Mouse (Mus musculus) frontal cortex, adult (tissue): ENCODE measurements around the gene Gm20388.

ENCODE experiments used
- ATAC-seq: cut with Nextera tagmentation; 2 replicates; pipeline ENCODE4 v1.9.2; 2017; ENCODE audit warnings: mild to moderate bottlenecking, moderate library complexity, mixed read lengths; ENCODE audit not compliant: low TSS enrichment

Gene Gm20388

DNA sequence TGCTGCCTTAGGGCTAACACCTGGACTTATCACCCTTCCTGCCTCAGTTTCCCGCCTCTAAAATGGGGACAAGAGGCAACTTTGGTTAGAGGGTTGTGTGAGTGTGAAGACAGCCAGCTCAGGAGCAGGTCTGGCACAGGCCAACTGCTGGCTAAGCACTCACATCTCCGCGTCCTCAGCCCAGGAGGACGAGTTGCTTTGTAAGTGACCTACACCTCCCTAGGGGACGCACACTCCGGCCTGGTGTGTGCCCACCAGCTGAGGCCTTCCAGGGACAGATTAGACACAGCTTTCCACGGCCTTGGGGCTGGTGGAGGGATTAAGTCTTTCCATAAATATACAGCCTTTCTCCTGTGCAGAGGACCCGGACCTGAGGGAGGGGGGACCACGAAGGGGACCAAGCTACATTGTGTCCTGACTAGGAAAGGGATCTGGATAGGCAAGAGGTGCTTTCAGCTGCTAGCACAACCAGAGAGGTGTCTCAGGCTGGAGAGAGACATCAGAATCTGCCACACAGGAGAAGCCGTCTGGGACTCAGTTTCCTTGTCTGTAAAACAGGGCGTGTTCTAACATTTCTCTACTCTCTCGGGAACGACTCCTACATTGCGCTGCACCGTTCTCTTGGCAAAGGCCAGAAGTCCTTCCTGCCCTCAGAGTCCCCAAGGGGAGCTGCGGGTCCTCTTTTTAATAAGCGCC lies 722.5 kb downstream of the Gm20388 start:
- no peak for ATAC-seq

DNA sequence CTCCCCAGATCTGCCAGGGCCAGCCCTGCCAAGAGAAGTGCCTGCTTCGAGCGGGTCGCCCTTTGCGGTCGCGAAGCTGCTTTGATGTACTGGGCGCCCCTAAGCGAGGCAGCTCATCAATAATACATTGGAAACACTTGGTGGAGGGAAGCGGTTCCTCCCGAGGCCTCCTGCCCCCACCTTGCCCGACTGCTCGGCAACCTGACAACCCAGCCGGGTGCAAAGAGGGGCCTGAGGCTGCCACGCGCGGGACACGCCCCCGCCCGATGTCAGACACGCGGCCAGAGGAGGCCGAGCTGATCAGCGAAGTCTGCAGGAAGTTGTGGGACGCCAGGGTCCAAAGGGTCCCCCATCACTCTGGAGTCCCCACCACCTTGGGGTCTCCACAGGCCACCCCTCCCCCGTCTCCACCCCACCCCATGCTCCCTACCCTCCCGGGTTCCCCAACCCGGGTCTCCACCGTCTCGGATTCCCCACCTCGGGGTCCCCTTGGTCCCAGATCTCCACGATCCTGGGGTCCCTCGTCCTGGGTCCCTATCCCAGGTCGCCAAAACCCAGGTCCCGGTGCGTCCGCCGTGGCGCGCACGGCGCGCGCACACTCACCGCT lies 723.1 kb downstream of the Gm20388 start:
- ATAC-seq, result no peak

DNA sequence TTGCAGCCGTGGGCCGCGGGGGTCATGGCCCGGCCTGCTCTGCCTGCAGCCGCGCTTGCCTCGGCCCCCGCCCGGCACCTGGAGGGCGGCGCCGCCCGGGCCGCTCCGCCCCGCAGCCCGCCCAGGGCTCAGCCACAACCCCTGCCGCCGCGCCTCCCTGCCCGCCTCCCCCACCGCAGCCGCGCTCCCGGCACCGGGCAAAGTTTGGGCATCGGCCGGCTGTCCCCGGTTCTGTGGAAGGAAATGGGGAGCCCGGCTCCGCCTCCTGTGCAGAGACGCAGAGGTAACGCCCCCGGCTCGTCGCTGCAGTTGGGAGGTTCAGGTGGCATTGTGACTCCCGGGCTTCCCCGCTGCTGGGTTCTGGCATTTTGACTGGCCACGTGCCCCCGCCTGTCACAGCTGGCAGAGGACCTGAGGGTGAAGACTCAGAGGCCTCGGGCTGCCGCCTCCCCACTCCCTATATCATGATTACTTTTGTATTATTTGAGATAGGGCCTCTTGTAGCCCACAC lies 723.7 kb downstream of the Gm20388 start:
- peak; percentile 76 for ATAC-seq

DNA sequence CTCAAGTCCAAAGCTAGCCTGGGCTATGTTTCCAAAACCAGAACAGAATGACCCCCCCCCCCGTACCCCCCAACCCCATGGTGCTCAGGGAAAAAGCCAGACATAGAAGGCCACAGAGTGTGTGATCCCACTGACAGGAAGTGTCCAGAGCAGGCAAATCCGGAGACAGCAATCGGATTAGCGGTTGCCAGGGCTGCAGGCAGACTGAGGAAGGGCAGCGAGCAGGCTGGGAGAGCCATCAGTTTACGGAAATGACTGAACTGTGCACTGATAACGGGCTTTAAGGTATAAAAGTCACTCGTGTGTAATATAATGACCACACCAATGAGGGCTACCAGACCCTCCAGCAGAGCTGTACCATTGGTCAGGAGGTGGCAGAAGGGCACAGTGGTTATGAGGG lies 730.6 kb downstream of the Gm20388 start:
- no peak for ATAC-seq

DNA sequence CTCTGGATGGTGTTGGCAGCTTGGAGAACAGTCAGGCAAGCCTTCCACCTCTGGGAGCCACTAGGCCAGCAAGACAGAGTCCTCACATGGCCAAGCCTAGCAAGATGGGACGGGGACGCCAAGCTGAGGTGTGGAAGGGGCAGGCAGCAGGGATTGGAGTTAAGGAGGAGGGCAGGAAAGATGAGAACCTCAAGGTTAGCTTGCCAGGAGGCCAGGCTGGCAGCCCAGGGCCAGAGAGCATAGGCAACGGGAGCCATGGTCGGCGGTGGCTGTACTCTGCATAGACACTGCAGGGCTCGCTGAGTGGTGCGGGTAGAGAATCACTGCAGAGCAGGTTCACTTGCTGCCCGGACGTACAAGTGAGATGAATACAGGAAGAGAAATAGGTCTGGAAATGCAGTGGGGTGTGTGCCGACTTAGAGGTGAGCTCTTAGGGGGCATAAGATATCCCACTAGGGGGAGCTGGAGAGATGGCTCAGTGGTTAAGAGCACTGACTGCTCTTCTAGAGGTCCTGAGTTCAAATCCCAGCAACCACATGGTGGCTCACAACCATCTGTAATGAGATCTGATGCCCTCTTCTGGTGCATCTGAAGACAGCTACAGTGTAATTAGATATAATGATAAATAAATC lies 731.5 kb downstream of the Gm20388 start:
- no peak for ATAC-seq

DNA sequence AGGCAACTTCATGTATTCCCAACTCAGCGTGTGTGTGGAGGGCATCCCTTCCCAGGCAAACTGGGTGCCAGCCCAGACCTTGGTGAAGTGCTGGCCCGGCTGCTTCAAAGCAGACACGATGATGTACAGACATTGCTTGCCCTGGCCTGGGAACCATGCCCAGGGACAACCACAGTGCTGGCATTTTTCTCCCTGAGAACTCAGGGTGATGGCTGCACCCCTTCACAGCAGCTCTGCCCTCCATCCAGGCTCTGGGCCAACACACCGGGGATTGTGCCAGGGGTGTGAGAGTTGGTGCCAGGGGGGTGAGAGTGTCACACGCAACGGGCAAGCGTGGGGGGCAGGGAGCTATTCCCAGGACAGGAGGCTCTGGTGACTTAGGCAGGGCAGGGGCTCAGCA lies 734.0 kb downstream of the Gm20388 start:
- ATAC-seq, result peak; percentile 60

DNA sequence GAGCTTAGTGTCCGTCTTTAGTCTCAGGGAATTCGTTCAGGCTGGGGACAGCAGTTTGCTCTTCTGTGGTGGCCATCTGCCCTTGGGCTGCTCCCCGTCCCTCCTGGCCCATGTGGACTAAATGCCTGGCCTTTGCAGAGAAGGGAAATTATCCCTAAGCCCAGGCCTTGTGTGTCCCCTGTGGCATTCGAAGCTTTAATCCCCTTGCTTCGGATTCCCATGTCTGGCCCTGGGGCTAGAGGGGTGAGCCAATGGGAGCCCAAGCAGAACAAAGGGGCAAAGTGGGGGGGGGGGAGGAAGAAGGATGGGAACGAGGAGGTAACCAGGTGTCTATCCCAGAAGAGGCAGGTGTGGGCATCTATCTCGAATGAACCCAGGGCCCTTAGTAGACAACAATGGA lies 736.9 kb downstream of the Gm20388 start, which contains the start of gene 1190005I06Rik:
1190005I06Rik (minus strand) TSS at position 101 of the 400 bp plus-strand sequence.
- no peak for ATAC-seq

DNA sequence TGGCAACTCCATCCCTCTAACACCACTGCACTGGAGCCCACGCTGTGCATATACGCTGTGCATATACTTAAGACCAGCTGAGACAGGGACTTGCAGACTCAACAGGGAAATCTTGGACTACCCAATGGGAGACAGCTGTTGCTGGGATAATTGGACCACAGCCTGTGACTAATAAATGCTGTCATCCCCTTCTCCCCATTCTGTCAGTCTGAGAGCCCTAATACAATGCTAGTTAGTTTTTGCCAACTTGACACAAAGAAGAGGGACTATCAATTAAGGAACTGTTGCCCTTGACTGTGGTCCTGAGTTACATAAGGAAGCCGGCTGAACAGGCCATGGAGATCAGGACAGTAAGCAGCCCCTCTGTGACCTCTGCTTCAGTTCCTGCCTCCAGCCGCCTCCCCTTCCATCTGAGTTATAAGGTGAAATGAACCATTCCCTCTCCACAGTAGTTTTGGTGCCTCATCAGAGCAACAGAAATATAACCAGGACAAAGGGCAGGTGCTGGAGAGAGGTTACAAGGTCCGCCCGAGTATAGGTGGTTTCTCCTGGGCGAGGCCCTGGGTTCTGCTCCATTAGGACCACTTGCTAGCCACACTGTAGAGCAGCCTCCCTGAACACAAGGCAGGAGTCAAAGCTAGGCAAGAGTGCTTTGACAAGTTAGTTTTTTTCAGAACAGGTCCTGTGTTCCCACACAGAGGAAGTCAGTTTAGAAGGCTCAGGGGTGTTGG lies 745.8 kb downstream of the Gm20388 start:
- ATAC-seq, result no peak

DNA sequence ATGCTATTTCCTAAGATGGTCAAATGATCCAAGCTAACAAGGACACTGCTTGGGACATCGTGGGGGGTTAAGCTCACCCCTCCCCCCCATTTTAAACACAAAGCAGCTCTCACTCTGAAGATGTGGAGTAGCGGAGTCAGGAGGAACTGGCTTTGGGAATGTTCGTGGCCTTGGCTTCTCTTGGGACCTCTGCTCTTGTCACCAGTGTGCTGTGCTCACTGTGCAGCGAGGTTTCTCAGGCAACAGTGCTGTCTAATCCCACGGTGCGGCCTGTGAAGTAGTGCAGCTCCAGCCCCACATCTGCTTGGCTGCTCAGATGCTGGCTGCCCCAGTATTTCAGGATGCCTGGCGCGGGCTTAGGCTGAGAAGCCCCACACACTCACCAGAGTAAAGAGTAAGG lies 746.8 kb downstream of the Gm20388 start:
- no peak for ATAC-seq

DNA sequence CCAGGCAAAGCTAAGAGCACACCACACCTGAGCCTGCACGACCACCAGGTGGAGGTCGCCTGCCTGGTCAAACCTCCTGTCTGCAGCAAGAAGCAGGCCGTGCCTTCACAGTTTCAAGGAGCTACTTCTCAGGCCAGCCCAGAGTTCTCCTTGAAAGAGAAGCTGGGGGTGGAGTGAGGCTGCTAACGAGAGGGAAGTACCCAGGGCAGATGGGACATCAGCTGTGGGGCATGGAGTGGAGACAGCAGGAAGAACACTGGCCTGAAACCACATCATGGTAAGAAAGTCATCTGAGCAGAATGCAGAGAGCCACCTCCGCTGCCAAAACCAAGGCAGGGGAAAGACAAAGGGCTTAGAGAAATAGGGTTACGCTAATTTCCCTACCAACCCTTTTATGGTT lies 753.9 kb downstream of the Gm20388 start:
- ATAC-seq, result no peak

DNA sequence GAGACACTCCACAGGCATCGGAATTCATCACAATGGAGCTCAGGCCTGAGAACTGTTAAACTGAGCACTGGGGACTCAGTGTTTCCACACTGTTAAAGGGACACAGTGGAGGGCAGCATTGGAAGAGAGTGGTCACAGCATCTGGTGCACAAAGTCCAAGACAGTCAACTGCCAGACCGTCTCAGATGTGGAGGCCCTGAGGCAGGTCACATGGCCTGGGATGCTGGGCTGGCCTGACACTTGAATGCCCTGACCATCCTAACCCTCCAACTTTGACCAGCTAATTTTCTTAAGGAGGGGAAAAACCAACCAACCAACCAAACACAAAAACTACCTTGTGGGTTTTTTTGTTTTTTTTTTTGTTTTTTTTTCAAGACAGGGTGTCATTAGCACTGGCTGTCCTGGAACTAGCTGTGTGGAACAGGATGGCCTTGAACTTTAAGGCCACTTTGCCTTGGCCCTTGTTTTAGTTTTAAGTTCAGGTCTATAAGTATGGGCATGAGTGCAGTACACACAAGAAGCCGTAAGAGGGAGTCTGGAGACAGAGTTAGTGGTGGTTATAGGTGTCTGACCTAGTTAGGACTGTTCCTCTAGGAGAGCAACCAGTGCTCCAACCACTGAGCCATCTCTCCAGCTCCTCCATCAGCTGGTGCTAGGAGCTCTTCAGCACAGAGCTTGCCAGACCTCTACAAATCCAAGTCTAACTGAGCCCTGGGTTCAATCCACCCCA lies 755.2 kb downstream of the Gm20388 start:
- no peak for ATAC-seq

DNA sequence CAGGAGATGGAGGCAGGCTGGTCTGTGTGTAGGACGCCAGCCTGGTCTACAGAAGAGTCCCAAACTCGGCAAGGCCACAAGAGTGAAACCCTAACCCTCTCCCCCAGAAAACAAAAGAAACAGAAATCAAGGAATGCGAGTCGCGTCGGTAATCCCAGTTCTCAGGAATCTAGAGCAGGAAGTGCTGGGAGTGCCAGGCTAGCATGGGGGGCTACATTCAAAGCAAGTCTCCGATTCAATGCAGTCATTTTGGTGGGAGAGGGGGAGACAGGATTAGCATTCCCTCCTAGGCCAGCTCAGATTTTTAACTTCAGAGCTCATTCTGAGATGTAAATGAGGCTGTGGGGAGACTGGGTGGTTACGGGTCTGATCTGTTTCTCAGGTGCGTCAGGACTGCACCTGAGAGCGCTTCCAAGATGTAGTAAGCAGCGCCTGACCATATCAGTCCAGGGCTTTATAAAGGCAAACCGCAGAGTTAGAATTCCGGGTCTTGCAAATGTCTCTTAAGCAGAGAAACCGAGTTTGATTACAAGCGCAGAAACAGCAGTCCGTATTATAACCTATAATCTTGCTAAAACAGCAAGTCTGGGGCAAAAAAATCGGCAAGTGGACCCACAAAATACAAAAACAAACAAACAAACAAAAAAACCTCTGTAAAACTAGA lies 756.3 kb downstream of the Gm20388 start:
- no peak for ATAC-seq

DNA sequence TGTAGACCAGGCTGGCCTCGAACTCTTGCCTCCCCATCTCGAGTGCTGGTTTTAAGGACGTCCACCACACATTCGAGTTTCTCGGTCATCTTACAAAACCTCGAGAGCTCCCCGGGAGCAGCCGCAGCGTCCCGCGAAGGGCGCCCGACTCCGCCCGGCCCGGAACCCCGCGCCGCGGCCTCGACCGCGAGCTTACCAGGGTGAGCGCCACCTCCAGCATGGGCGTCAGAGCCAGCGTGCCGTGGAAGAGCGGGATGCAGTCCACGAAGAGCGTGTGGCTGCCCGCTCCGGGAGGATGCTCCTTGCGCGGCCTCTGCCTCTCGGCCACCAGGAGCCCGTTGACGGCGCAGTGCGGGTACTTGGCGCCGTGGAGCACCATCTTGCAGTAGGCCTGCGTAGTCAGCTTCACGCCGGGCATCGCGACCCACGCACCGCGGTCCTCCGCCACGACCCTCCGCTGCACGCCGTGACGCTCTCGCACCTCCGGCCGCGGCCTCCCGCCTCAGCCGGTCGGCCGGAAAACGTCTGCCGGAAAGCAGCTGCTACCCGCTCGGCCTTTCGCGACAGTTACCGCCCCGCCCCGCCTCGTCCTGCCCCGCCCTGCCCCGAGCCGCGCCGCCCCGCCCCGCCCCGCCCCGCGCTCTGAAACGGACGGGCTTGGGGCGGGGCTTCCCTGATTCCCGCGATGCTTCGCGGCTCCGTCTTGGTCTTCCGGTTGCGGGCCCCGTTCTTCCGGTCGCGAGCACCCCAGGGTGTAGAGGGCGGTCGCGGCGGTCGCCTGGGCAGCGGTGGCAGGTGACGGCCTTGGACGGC lies 757.1 kb downstream of the Gm20388 start, which contains the start of the genes Gm27021 and Cox4i1:
Gm27021 (minus strand) TSS at position 519 of the 813 bp plus-strand sequence.
Cox4i1 (plus strand) TSS at position 662 of the 813 bp plus-strand sequence.
- peak; percentile 85 for ATAC-seq

DNA sequence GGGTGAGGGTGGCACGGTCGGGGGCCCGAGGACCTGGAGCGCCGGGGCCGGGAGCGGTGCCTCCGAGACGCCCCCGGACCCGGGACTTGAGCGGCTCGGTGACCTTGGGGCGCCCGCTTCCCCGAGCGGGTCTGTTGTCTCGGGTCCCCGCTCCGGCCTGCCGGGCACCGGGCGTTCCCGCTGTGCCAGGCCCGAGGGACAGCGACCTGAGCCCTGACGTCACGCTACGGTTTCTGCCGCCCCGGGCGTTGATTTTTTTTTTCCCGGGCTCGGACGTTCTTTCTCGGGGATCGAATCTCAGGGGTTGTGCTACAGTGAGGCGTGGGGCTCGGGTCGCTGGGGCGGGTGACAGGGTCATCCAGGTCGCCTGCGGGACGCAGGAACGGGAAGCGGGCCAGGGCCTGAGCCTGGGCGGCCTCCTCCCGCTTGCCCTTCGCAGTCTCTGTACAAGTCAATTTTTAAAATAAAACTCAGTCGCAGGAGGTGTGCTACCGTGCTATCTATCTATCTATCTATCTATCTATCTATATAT lies 757.8 kb downstream of the Gm20388 start, which contains the start of gene Emc8:
Emc8 (minus strand) TSS at position 200 of the 532 bp plus-strand sequence.
- peak; percentile 21; the same call in 1 of the 2 replicates for ATAC-seq

DNA sequence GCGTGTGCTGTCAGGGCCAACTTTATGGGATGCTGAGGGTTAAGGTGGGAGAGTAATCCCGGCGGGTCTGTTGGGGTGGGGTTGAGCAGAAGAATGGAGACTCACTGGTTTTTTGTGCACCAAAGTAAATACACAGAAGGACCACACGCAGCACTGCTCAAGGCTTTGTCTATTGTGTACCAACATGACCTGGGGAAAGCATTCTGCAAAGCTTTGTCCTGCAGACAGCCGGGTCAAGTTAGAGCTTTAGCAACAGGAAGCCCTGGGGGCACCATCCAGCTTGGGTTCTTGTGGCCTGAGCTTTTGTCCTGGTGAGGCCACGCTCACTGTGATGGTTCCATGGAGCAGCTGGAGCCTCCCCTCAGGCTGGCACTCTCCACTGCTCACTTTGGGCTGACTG lies 761.1 kb downstream of the Gm20388 start:
- ATAC-seq, result no peak

DNA sequence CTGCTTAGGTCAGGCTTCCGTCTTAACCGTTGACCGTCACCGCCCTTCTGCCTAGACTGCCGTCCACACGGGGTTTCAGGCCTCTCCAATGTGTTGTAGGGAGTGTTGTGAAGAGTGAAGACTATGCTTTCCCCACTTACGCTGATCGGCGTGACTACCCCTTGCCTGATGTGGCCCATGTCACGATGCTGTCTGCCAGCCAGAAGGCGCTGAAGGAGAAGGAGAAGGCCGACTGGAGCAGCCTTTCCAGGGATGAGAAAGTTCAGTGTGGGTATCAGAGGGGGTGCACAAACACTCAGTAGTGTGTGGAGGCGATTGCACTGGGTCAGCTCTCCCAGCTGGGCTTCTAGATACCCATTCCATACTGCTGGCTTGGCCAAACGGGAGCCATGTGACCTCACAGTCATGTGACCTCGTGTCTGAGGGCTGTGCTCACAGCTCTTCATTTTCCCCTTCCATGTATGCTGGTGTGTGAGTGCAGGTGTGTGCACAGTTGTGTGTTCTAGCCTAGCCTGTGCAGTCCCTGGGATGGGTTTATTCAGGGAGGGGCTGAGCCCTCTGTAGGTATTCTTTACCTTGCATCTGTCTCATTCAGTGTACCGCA lies 762.1 kb downstream of the Gm20388 start:
- ATAC-seq, result 0 out of 2 replicates have a peak, but pooled peaks have one; percentile 5

DNA sequence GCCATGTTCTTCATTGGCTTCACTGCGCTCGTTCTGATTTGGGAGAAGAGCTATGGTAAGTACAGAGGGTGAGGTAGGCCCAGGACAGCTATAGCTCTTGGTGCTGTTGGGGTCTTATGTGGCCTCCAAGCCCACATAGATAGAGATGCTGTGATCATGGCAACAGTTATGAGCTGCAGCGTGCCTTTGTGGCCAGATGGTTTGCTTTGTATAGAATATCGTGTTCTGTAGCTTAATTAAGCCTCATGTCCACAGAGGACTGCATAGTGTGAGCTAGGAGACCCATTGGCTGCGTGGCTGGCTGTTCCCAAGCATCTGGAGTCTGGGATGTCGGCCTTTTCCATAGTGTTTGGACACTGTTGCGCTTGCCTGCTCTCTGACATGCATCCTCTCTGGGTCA lies 762.7 kb downstream of the Gm20388 start:
- ATAC-seq, result peak; percentile 56

DNA sequence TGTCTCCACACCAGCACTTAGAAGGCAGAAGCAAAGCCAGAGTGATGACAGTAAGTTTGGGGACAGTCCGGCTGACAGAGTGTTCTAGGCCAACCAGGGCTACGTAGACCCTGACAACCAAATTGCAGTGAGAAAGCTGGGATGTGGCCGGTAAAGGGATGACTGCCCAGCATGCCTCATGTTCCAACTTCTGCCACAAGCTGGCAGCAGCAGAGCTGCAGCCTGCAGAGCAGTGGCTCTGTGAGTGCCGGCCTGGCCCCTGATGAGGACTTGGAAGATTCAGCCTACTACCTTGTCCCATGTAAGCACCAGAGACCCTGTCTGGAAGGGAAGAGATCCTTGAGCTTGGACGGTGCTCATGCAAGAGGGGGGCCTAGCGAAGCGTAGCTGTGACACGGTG lies 765.1 kb downstream of the Gm20388 start:
- ATAC-seq, result 0 out of 2 replicates have a peak, but pooled peaks have one; percentile 21

DNA sequence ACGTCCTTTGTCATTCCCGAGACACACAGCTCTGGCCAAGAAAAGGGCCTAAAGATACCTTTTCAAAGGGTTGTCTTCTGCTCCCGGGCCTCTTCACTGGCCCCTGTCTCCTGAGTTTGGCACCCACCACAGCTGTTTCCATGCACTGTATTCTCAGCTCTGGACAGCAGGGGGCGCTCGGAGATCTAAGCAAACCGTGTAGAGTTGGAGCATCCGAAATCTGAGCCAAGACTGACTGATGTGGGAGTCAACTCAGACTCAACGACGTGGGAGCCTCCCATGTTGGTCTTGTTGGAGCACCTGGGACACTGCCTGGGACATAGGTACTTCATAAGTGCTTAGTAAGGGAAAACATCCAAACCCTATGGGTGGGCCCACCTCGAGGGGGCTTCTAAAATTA lies 767.8 kb downstream of the Gm20388 start:
- peak; percentile 71 for ATAC-seq
